Mouse (Mus musculus) kidney, postnatal 0 days (tissue): ENCODE data around the gene Dennd1a. TPM values are rescaled to one million over a fixed set of nuclear protein-coding genes. Genes with fewer than 3 reads are reported as not detected.

Experiments
- ATAC-seq: fragments of 200-750 bp; cut with Nextera tagmentation; replicated peaks from 2 replicates; pipeline ENCODE4 v1.8.0; 2017; ENCODE audit warnings: low read depth, moderate number of reproducible peaks, moderate TSS enrichment, moderate library complexity; ENCODE audit not compliant: low FRiP score
- DNase-seq: peaks from one replicate; pipeline ENCODE4 v3.0.0-alpha.2; 2016; ENCODE audit warnings: low spot score
- H3K27ac ChIP-seq: fragments of 300-500 bp; sonication (generic); 2 replicates; pipeline ENCODE4 v1.5.1; 2014; ENCODE audit warnings: mild to moderate bottlenecking
- H3K27me3 ChIP-seq: fragments of 300-500 bp; sonication (generic); 2 replicates; pipeline ENCODE4 v1.6.1; 2014; ENCODE audit warnings: low read length, mixed read lengths; ENCODE audit not compliant: insufficient read depth
- H3K36me3 ChIP-seq: fragments of 300-500 bp; sonication (generic); 2 replicates; pipeline ENCODE4 v1.6.1; 2014; ENCODE audit warnings: low read length, mixed read lengths; ENCODE audit not compliant: insufficient read depth
- H3K4me1 ChIP-seq: fragments of 300-500 bp; sonication (generic); replicated peaks from 2 replicates; pipeline ENCODE4 v1.6.1; 2014; ENCODE audit warnings: antibody characterized with exemption, low read length, mixed read lengths; ENCODE audit not compliant: insufficient read depth
- H3K4me2 ChIP-seq: fragments of 300-500 bp; sonication (generic); 2 replicates; pipeline ENCODE4 v1.6.1; 2014; ENCODE audit warnings: mild to moderate bottlenecking, low read length, moderate library complexity, mixed read lengths
- H3K4me3 ChIP-seq: fragments of 300-500 bp; sonication (generic); replicated peaks from 2 replicates; pipeline ENCODE4 v1.5.1; 2014; ENCODE audit warnings: low read depth, low read length
- H3K9ac ChIP-seq: fragments of 300-500 bp; sonication (generic); 2 replicates; pipeline ENCODE4 v1.6.1; 2014; ENCODE audit warnings: low read depth, low read length
- H3K9me3 ChIP-seq: fragments of 300-500 bp; sonication (generic); replicated peaks from 2 replicates; pipeline ENCODE4 v1.6.1; 2016; ENCODE audit warnings: low read length, inconsistent platforms, mixed read lengths
- CTCF ChIP-seq: IDR thresholded peaks from 2 replicates; pipeline ENCODE4 v1.5.1; 2016; ENCODE audit warnings: antibody characterized with exemption, low read depth, mild to moderate bottlenecking, moderate library complexity
- WGBS: fragments of 180-500 bp; shearing (Covaris S2); extraction: QIAGEN DNeasy Blood & Tissue Kit; methylation state at CpG from one replicate; pipeline ENCODE4 v1.1.7; 2014; 5-methylcytosine and 5-hydroxymethylcytosine counted together
- polyA plus RNA-seq: library from polyadenylated mRNA; unstranded; fragments of >200 nt; fragmentation: Nextera tagmentation; extraction: Ambion mirVana; gene quantifications from 2 replicates; pipeline ENCODE4 v1.2.1, GENCODE M21; 2015

Dennd1a gene
- polyA plus RNA-seq, 1 experiment from 2014 or later = 10.6 TPM

DNA sequence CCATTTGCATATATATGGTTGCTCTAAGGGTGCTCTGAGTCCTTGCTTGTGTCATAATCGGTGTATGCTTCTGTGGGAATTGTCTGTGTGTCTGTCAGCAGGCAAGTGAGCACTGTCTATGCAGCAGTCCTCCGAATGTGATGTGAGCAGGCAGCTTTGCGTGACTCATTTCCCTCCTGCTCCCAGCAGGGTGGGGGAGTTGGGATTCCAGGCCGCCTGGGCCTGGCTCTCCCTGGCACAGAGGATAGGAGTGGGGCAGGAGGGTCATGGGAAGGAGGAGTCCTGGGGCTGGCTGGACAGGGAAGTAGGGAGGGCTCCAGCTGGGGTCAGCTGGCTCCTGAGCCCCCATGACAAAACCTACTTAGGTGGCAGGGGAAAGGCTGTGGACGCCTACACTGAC is 502.7 kb downstream of the Dennd1a start:
- no peak for TF ChIP-seq CTCF
- Histone ChIP-seq H3K27me3 (no peaks in the 10 kb centered on the region), H3K9ac (no peak overlapping the region), H3K4me2 (no peak overlapping the region), H3K36me3 (no peaks in the 10 kb centered on the region), H3K9me3 (no peaks in the 10 kb centered on the region), H3K27ac (no peak overlapping the region; the same call in 1 of the 2 replicates), H3K4me3 (no peak overlapping the region), H3K4me1 (peaks cover 25% of the 10 kb centered on the region)
- 0 out of 2 replicates have a peak, but pooled peaks have one; percentile 26 for ATAC-seq
- DNase-seq = no peak
- 38% methylated on average over 5 of the region's 5 CpGs for WGBS

- Histone ChIP-seq H3K4me3 (no peak overlapping the region), H3K36me3 (no peaks in the 10 kb centered on the region), H3K4me2 (no peak overlapping the region), H3K27ac (no peak overlapping the region), H3K4me1 (peaks cover 22% of the 10 kb centered on the region), H3K9me3 (no peaks in the 10 kb centered on the region), H3K27me3 (no peaks in the 10 kb centered on the region), H3K9ac (no peak overlapping the region)
- WGBS = 27% methylated on average over 7 of the region's 7 CpGs
- no peak for DNase-seq
- no peak for ATAC-seq
- no peak for TF ChIP-seq CTCF
Observed at GRCm38 (mm10) chr2:37782002-37782401, 505.2 kb downstream of the Dennd1a start.

DNA sequence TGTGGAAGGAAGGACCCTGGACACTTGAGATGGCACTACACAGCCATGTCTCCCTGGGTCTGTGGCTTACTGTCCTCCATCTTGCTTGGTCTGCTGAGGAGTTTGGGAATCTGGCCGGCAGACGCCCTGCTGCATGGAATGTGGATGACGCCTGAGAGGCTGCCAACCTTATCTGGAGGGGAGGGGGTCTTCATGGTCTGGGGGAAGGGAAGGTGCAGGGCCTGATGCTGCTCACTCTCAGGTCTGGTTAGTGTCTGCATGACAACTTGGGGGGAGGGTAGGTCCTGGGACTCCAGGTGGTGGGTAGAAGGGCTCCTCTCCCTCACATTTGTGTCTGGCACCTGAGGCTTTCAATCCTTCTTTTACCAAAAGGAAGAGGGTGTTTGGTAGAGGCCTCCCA is 505.8 kb downstream of the Dennd1a start:
- no peak overlapping the region for H3K4me2 ChIP-seq
- DNase-seq = no peak
- no peak for ATAC-seq
- H3K27ac ChIP-seq = no peak overlapping the region
- 71% methylated on average over 3 of the region's 3 CpGs for WGBS
- peaks cover 20% of the 10 kb centered on the region for H3K4me1 ChIP-seq
- no peaks in the 10 kb centered on the region for H3K9me3 ChIP-seq
- TF ChIP-seq CTCF = no peak
- H3K27me3 ChIP-seq = no peaks in the 10 kb centered on the region
- H3K9ac ChIP-seq = no peak overlapping the region
- H3K36me3 ChIP-seq = no peaks in the 10 kb centered on the region
- no peak overlapping the region for H3K4me3 ChIP-seq

GRCm38 (mm10) chr2:37780270-37780929 is 506.8 kb downstream of the Dennd1a start:
- peak overlapping the region; percentile 50 for H3K4me2 ChIP-seq
- H3K36me3 ChIP-seq = no peaks in the 10 kb centered on the region
- ATAC-seq (peak; percentile 29; the same call in 1 of the 2 replicates), DNase-seq (peak; percentile 74)
- H3K4me3 ChIP-seq = peak overlapping the region; percentile 9; the same call in 1 of the 2 replicates
- no peaks in the 10 kb centered on the region for H3K27me3 ChIP-seq
- TF ChIP-seq CTCF = no peak
- peaks cover 16% of the 10 kb centered on the region for H3K4me1 ChIP-seq
- H3K9ac ChIP-seq = no peak overlapping the region
- 3% methylated on average over 14 of the region's 14 CpGs for WGBS
- H3K27ac ChIP-seq = no peak overlapping the region
- H3K9me3 ChIP-seq = no peaks in the 10 kb centered on the region

DNA sequence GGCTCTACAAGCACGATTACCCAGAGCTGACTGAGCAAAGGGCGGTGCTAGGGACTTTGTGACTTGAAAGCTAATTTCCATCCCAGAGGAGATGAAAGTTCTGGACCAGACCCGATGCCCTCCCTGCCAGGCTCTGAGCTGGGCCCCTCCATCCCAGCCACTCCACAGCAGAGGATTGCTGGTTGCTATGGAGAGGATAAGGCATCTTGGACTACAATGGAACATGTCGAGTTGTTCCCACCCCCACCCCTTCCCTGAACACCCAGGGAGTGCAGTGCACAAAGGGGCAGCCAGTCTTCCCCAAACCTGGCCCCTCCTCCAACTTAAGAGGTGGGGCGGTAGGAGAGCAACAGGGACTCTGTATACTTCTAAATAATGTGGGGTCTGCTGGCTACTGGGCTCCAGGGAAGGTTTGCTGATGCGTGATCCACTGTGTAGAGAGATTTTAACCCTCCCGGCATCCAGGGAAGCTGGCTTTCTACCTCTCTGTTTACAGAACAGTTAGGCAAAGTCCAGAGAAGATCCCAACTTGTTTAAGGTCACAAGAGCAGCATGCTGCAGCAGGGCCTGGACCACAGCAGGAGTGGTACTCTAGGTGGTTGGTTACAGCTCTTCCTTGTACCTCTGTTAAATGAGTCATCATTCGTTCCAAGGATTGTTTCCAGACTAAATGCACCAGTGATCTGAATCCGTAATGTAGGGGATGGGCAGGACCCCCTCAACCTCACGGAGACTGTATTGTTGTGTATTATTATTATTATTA is 509.1 kb downstream of the Dennd1a start:
- DNase-seq (no peak), ATAC-seq (no peak)
- Histone ChIP-seq H3K4me3 (no peak overlapping the region), H3K4me2 (no peak overlapping the region), H3K9ac (no peak overlapping the region), H3K9me3 (no peaks in the 10 kb centered on the region), H3K36me3 (no peaks in the 10 kb centered on the region), H3K4me1 (peaks cover 16% of the 10 kb centered on the region), H3K27me3 (no peaks in the 10 kb centered on the region), H3K27ac (no peak overlapping the region)
- TF ChIP-seq CTCF = no peak
- 47% methylated on average over 10 of the region's 10 CpGs for WGBS

DNA sequence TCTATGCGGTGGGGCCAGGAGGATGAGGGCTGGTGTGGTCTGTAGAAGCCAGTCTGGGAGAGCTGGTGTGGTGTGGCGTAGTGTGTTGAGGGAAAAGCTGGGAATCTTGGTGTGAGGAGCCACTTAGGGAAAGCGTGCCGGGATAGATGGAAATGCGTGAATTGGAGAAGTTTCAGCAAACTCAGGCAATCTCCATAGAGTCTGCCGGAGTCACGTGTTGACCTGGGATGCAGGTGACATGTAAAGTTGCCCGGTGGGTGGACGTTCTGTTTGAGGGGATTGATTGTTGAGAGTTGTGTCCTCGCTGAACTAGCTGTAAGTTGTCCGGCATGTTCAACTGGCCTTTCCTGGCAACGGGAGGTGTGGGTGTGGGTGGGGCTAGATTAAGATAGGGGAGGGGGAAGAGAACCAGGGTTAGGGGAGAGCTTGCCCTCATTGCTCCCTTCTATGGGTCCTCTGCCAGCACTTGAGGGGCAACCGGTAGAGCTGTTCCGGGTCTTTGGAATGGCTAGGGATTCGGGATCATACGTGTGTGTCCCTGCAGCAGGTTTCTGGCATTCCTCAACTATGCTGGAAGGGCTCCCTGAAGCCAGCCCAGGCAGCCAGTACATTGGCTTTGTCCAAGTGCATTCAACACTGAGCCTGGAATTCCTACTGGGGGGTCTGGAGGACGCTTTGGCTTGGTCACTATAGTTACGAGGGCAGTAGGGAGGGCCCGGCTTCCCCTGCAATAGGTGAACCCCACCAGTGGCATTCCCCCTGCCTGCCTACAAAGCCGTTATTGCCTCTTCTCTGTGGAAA is 510.4 kb downstream of the Dennd1a start:
- Histone ChIP-seq H3K9me3 (no peaks in the 10 kb centered on the region), H3K9ac (peak overlapping the region; percentile 44; the same call in 1 of the 2 replicates)
- TF ChIP-seq CTCF = no peak

More for the DNA sequence above, 510.4 kb downstream of the Dennd1a start:
- H3K4me2 ChIP-seq = peak overlapping the region; percentile 46
- ATAC-seq = no peak
- peak overlapping the region; percentile 8 for H3K4me3 ChIP-seq
- peaks cover 16% of the 10 kb centered on the region for H3K4me1 ChIP-seq
- H3K27ac ChIP-seq = no peak overlapping the region
- 22% methylated on average over 20 of the region's 20 CpGs for WGBS
- no peaks in the 10 kb centered on the region for H3K27me3 ChIP-seq
- DNase-seq = no peak
- H3K36me3 ChIP-seq = no peaks in the 10 kb centered on the region
